Mouse (Mus musculus) T-helper 2 cell (primary cell): Measurements from ENCODE around the gene P2rx4.

Experiments used
- in situ Hi-C: fragments of 300-600 bp; cut with MboI, MseI; formaldehyde crosslinking; loops from one replicate; pipeline ENCODE4 v1.15.1; 2025; ENCODE audit warnings: high pct_unique_total_duplicates

The P2rx4 gene

DNA sequence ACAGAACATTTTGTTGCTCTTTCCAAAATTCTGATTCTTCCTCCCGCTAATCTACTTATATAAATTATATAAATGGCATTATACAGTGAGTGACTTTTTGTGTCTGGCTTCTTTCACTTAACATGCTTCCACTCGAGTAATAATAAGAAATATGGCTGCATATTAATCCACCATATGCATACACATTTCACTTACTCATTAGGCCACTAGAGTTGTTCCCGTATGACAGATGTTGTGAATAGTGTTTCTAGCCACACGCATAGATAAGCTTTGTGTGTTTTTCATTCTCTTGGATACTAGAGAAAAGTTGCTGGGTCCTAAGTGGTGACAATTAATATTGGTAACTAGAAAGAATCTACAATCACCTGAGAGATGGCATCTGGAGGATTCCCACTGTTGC lies 48.3 kb downstream of the P2rx4 start:
- in situ Hi-C loops = loop anchor here (10.0 kb wide), 1 partner anchor 429 kb away; the partner anchor contains the start of gene Hpd

DNA sequence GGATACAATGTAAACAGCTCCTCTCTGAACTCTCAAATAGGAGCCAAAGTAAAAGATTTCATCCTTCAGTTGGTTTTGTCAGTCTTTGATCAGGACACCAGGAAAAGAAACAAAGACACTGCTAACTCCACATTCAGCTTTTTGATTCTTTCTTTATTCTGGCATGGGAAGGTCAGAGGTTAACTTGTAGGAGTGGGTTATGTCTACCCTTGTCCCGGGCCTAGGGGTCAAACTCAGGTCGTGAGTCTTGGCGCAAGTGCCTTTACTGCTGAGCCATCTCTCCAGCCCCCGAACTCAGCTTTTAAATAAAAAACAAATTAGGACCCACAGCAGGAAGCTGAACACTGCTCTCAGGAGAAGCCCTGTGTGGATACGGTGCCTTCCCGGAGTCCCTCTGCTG lies 48.8 kb downstream of the P2rx4 start:
- in situ Hi-C loops = loop anchor here (10.0 kb wide), 1 partner anchor 429 kb away; the partner anchor contains the start of gene Hpd

DNA sequence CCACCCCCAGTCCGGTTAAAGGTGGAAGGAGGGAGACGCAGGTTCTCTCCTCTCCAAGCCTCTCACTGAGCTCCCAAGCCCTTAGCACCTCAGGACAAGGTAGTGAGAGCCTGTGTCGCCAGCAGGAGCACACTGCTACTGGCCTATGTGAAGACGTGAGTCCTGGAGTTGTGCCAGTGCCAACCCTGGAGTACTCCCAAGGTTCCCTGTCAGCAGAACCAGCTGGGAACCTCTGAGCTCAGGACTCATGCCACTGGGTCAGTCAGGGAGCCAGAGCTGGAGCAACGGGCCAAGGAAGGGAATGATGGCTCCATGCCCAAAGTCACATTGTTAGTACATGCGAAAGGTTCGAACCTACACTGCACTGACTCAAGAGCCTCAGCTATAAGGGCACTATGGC lies 49.3 kb downstream of the P2rx4 start:
- in situ Hi-C loops = loop anchor here (10.0 kb wide), 1 partner anchor 428 kb away; the partner anchor contains the start of gene Hpd

- in situ Hi-C loops = no loop called here
Observed at GRCm38 (mm10) chr5:122763271-122764031, 56.1 kb downstream of the P2rx4 start.

- in situ Hi-C loops = no loop called here
Observed at GRCm38 (mm10) chr5:122764032-122764464, 56.7 kb downstream of the P2rx4 start.

DNA sequence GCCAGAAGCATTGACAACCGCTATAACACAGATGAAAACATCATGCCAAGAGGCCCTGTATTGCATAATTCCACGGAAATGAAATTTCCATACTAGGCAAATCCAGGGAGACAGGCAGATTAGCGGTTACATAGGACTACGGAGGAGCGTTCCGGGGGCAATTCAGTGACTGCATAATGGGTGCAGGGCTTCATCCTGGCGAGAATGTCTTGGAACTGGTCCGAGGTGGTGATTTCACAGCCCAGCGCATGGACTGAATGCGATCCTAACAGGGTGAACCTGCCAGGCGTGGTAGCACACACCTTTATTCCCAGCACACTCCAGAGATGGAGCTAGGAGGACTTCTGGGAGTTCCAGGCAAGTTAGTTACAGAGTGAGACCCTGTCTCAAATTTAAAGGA lies 59.9 kb downstream of the P2rx4 start:
- in situ Hi-C loops = no loop called here

- in situ Hi-C loops = no loop called here
Observed at GRCm38 (mm10) chr5:122769101-122769568, 61.8 kb downstream of the P2rx4 start.

GRCm38 (mm10) chr5:122770304-122770703 lies 63.0 kb downstream of the P2rx4 start:
- in situ Hi-C loops = no loop called here

DNA sequence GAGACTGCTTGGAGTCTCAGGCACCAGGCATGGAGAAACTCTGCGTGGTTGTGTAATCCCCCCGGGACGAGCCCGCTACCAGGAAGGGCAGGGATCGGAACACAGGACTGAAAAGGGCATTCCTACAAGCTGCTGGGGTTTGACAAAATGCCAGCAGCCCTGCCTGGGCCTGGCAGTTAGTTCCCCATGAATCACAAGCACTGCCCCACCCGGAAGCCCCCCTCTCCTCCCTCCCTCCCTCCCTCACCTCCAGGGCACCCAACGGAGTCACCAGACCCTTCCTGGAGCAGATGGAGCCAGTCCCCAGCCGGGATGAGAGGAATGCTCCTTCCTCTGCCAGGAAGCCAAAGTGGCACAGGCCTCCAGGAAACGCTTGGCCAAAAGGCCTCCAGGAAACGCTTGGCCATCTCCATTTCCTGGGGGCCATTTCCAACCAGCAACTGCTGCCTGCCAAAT lies 63.5 kb downstream of the P2rx4 start:
- in situ Hi-C loops = no loop called here

GRCm38 (mm10) chr5:122771428-122771827 lies 64.1 kb downstream of the P2rx4 start:
- in situ Hi-C loops = no loop called here

DNA sequence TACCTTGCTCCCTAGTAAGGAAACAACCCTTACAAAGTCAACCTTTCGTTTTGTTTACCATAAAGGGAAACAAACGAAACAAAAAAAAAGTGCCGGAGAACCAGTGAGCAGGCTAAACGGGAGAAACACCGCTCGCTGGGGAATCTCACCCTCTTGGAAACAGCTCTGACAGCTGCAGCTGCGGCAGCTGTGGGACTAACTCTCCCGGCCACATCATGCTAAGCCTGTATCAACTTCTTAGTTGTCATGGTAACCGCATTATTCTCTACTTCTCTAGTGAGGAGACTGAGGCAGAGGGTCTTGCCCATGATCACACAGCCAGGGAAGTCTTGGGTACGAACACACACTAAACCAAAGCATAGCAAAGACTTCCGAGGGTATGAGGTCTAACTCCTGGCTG lies 66.4 kb downstream of the P2rx4 start:
- in situ Hi-C loops = no loop called here

GRCm38 (mm10) chr5:122774743-122775611 lies 67.6 kb downstream of the P2rx4 start:
- in situ Hi-C loops = loop anchor here (5.0 kb wide), 1 partner anchor 43 kb away; no protein-coding TSS in a partner anchor

DNA sequence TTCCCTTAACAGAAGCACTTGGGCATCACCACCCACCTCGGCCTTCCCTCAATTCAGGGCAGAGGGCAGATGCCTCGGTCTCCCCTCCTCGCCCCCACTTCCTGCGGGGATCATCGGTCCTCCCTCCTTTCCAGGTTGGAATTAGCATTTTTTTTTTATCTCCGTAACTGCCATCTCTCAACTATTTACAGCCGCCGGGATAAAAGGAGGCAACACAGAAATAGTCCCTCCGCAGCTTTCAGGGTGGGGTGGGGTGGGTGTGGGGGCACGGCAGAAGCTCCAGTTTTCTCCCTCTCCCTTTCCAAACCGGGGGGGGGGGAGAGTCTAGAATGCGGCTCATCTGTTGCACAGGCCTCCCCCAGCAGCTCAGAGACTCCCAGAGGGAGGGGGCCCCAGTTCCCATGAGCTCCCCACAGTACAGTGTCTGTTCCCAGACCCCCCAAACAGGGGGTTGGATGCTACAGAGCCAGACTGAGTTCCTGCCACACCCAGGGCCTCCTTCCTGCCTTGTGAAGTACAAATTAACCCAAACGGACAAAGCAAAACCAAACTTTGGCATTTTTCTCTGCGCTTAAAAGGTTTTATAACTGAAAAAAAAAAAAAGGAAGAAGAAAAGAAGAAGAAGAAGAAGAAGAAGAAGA lies 68.4 kb downstream of the P2rx4 start:
- in situ Hi-C loops = loop anchor here (5.0 kb wide), 1 partner anchor 43 kb away; no protein-coding TSS in a partner anchor

DNA sequence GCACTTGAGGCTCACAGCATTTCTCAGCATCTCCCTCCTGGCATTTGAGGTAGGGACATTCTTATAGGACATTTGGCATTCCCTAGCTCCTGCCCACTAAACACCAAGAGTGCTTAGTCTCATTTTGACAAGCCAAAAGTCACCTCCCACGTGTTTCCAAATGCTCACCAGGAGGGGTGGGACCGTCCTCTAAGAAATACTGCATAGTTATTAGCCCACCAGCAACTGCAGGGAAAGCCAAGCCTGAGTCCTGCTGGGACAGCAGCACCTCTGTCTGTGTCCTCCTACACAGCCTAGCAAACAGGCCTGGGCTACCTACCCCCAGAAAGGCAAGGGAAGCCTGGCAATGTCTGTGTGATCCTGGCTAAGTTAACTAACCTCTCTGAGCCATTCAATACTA lies 70.0 kb downstream of the P2rx4 start:
- in situ Hi-C loops = loop anchor here (5.0 kb wide), 1 partner anchor 45 kb away; no protein-coding TSS in a partner anchor

- in situ Hi-C loops = loop anchor here (5.0 kb wide), 1 partner anchor 46 kb away; no protein-coding TSS in a partner anchor
Observed at GRCm38 (mm10) chr5:122778231-122779226, 71.2 kb downstream of the P2rx4 start.
